Mouse (Mus musculus): Measurements from ENCODE around the gene Anks4b. TPM values are rescaled to one million over a fixed set of nuclear protein-coding genes. Genes with fewer than 3 reads are reported as not detected.

The Anks4b gene
- not detected for polyA plus RNA-seq (2014; fragmentation: Illumina TruSeq; extraction: RNeasy Lipid Tissue Mini Kit (QIAGEN cat#74804); ENCODE audit: low read depth, low replicate concordance)

GRCm38 (mm10) chr7:120173603-120174244 is at the start of gene Anks4b:
Anks4b (plus strand) TSS chr7:120173858.

GRCm38 (mm10) chr7:120145191-120145590 is 28.5 kb upstream of the Anks4b start, which contains the start of gene Zp2:
Zp2 (minus strand) TSS chr7:120145291.

GRCm38 (mm10) chr7:120201771-120202170 is 28.1 kb downstream of the Anks4b start, which contains the start of gene Crym:
Crym (minus strand) TSS chr7:120202111.

GRCm38 (mm10) chr7:120203789-120204188 is 30.1 kb downstream of the Anks4b start, which contains the start of gene Abca14:
Abca14 (plus strand) TSS chr7:120203961.

Other genes starting within 250 kb of the Anks4b start
- not detected for gene Dnah3, start 78.6 kb upstream of the Anks4b start, polyA plus RNA-seq (2014; fragmentation: Illumina TruSeq; extraction: RNeasy Lipid Tissue Mini Kit (QIAGEN cat#74804); ENCODE audit: low read depth, low replicate concordance)
- gene Tmem159, start 71.5 kb upstream of the Anks4b start, polyA plus RNA-seq (2014; fragmentation: Illumina TruSeq; extraction: RNeasy Lipid Tissue Mini Kit (QIAGEN cat#74804); ENCODE audit: low read depth, low replicate concordance), result 199 TPM
- not detected for gene Zp2, start 28.6 kb upstream of the Anks4b start, polyA plus RNA-seq (2014; fragmentation: Illumina TruSeq; extraction: RNeasy Lipid Tissue Mini Kit (QIAGEN cat#74804); ENCODE audit: low read depth, low replicate concordance)
- not detected for gene Crym, start 28.3 kb downstream of the Anks4b start, polyA plus RNA-seq (2014; fragmentation: Illumina TruSeq; extraction: RNeasy Lipid Tissue Mini Kit (QIAGEN cat#74804); ENCODE audit: low read depth, low replicate concordance)
- not detected for gene Abca14, start 30.1 kb downstream of the Anks4b start, polyA plus RNA-seq (2014; fragmentation: Illumina TruSeq; extraction: RNeasy Lipid Tissue Mini Kit (QIAGEN cat#74804); ENCODE audit: low read depth, low replicate concordance)
- not detected for gene Abca15, start 154.8 kb downstream of the Anks4b start, polyA plus RNA-seq (2014; fragmentation: Illumina TruSeq; extraction: RNeasy Lipid Tissue Mini Kit (QIAGEN cat#74804); ENCODE audit: low read depth, low replicate concordance)
- gene Abca16, start 235.8 kb downstream of the Anks4b start, polyA plus RNA-seq (2014; fragmentation: Illumina TruSeq; extraction: RNeasy Lipid Tissue Mini Kit (QIAGEN cat#74804); ENCODE audit: low read depth, low replicate concordance), result not detected

Data from adrenal gland, adult 10 weeks (tissue).